Mouse (Mus musculus) NIH3T3 (cell line): ENCODE data around the gene Proser1.
A peak's percentile ranks its signal among the peaks of the same experiment; 100 is the strongest.

Experiments used
- DNase-seq: peaks from one replicate; pipeline ENCODE4 v3.0.0-alpha.2; 2012; ENCODE audit warnings: low read depth

The Proser1 gene

GRCm38 (mm10) chr3:53463046-53463764, at the start of gene Proser1, which contains the start of gene Nhlrc3:
Gene Proser1, plus strand, starts transcription at chr3:53463666.
Gene Nhlrc3, minus strand, starts transcription at chr3:53463332.
- DNase-seq: peak; percentile 98

- peak; percentile 39 for DNase-seq
Measured at GRCm38 (mm10) chr3:53413959-53414358, 49.5 kb upstream of the Proser1 start.

- DNase-seq: no peak
Measured at GRCm38 (mm10) chr3:53416036-53416506, 47.4 kb upstream of the Proser1 start.

GRCm38 (mm10) chr3:53417701-53418100, 45.8 kb upstream of the Proser1 start:
- DNase-seq: no peak

- DNase-seq: no peak
Measured at GRCm38 (mm10) chr3:53421656-53422055, 41.8 kb upstream of the Proser1 start.

- no peak for DNase-seq
Measured at GRCm38 (mm10) chr3:53422691-53423090, 40.8 kb upstream of the Proser1 start.

GRCm38 (mm10) chr3:53423576-53423975, 39.9 kb upstream of the Proser1 start:
- DNase-seq: no peak

- DNase-seq: peak; percentile 36
Measured at GRCm38 (mm10) chr3:53434610-53435009, 28.9 kb upstream of the Proser1 start.

- DNase-seq: no peak
Measured at GRCm38 (mm10) chr3:53436550-53436949, 26.9 kb upstream of the Proser1 start.

- DNase-seq: no peak
Measured at GRCm38 (mm10) chr3:53445540-53445939, 17.9 kb upstream of the Proser1 start.

GRCm38 (mm10) chr3:53446801-53447200, 16.7 kb upstream of the Proser1 start:
- DNase-seq: no peak

- DNase-seq: peak; percentile 94
Measured at GRCm38 (mm10) chr3:53448208-53448607, 15.3 kb upstream of the Proser1 start.

- DNase-seq: no peak
Measured at GRCm38 (mm10) chr3:53450666-53451065, 12.8 kb upstream of the Proser1 start.

- no peak for DNase-seq
Measured at GRCm38 (mm10) chr3:53452351-53452750, 11.1 kb upstream of the Proser1 start.

- no peak for DNase-seq
Measured at GRCm38 (mm10) chr3:53453346-53453745, 10.1 kb upstream of the Proser1 start.

GRCm38 (mm10) chr3:53454005-53454404, 9.5 kb upstream of the Proser1 start:
- DNase-seq: no peak

GRCm38 (mm10) chr3:53454561-53454960, 8.9 kb upstream of the Proser1 start:
- no peak for DNase-seq

GRCm38 (mm10) chr3:53454984-53455383, 8.5 kb upstream of the Proser1 start:
- no peak for DNase-seq

- no peak for DNase-seq
Measured at GRCm38 (mm10) chr3:53457750-53458149, 5.7 kb upstream of the Proser1 start.

- DNase-seq: no peak
Measured at GRCm38 (mm10) chr3:53460106-53460505, 3.4 kb upstream of the Proser1 start.

- no peak for DNase-seq
Measured at GRCm38 (mm10) chr3:53462701-53463045, 793 bp upstream of the Proser1 start.

GRCm38 (mm10) chr3:53463765-53464114, 274 bp downstream of the Proser1 start:
- no peak for DNase-seq

GRCm38 (mm10) chr3:53464146-53464698, 756 bp downstream of the Proser1 start:
- DNase-seq: peak; percentile 26

GRCm38 (mm10) chr3:53465330-53465729, 1.9 kb downstream of the Proser1 start:
- DNase-seq: no peak
